Mouse (Mus musculus) MN1 (cell line): ENCODE data around the gene Cdk5rap1.
A peak's percentile ranks its signal among the peaks of the same experiment; 100 is the strongest.
"Not testable (repeated sequence)": the region's sequence is repeated elsewhere in the genome, so short reads cannot be mapped to it uniquely, and the experiment has no call there.

Source experiments
- DNase-seq: peaks from one replicate; pipeline ENCODE4 v3.0.0-alpha.2; 2016; ENCODE audit warnings: low spot score

The Cdk5rap1 gene

DNA sequence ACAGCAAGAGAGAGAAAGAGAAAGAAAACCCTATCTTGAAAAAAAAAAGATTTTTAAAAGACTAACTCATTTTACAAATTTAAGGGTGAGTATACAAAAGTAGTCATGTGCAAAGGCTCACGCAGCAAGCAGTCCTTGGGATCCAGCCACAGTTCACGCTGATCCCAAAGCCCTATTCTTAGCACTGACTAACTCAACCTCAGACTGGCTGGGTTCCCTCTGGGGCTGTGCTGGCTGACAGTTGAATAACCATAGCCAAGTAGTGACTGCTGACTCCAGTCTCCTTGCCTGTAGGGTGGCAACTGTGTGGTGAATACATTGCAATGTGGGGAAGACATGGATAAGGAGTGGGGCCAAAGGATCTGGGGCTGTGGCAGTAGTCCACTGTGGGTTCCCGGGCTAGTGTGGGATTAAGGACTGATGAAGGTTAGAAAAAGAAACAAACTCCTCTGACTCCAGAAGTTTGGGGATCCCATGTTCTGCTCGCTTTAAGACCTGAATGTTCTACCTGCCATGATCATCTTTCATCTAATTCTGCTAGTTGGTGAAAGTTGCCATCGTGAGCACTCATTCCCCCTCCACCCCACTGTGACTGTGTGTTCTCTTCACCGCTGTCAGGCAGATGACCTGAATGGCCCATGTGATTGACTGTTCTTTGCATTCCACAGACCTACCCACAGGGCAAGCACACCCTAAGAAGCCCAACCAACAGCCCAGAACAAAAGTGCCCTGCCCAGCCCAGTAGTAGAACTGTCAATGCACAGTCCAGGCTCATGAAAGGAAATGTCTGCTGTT is 2.2 kb upstream of the Cdk5rap1 start:
- no peak for DNase-seq

DNA sequence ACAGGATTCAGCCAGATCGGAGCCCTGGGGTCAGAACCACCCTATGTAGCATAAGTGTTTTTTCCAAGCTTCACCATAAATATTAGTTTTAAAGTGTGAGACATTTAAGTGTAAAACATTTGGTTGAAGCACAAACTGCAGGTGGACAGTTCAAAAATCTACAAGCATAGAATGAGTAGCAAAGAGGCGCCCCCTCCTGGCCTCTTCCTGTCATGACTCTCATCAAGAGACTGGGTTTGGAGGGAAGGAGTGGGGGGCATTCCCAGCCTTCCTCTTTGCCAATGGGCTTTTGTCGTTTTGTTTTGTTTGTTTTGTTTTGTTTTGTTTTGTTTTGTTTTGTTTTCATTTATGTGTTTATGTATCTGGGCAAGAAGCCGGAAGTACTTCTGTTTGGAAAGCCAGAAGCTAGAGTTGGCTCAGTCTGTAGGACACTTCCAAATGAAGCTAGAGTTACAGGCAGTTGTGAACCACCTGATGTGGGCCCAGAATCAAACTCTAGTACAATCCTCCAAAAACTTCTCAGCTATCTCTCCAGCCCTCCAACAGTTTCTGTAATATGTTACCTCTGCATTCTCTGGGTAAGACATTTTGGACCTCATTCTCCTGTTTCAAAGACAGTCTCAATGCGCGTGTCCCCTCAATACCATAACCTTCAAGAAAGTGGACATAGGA is 1.3 kb upstream of the Cdk5rap1 start:
- DNase-seq, result peak; percentile 77

DNA sequence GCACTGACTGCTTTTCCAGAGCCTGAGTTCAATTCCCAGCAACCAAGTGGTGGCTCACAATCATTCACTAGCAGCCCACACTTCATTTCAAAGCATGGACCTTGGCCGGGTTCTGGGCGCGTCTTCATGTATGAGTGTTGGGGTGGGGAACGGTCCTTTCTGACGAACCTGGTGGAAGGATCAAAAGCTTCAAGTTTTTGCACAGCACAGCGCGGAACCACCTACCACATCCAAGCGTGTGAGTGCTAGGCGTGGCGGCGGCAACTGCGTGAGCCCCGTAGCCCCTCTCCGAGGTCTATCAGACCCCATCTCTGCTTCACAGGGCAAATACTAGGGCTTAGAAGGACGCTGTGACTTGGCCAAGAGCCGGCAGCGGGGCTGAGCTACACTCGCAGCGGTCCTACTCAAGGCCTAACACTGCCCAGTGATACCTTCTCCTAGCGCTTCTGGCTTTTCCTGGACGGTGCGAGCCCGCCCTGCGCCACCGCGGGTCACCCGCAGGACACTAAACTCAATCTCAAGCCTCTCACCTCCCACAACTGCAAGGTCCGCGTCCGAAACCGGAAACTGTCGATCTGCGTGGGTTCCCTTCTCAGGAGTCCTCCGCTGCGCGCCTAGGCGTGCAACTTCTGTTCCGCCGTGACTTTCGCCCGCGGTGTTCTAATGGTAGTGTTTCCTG is 520 bp downstream of the Cdk5rap1 start:
- DNase-seq, result peak; percentile 97

DNA sequence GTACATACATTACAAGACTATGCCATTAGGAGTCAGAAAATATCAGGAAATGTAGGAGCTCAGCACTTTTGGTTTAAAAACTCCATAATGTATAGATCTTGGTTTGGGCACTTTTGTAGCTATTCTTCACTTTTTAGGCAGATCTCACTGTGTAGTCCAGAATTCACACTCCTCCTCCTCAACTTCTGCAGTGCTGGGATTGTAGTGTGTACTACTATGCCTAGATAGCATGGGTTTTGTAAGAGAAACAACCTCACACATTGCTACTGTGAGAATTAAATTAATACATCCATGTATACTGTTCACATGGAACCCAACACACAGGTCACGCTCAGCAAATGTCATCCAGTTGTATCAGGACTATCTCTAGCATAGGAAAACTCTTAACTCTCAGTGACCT is 5.3 kb downstream of the Cdk5rap1 start:
- no peak for DNase-seq

DNA sequence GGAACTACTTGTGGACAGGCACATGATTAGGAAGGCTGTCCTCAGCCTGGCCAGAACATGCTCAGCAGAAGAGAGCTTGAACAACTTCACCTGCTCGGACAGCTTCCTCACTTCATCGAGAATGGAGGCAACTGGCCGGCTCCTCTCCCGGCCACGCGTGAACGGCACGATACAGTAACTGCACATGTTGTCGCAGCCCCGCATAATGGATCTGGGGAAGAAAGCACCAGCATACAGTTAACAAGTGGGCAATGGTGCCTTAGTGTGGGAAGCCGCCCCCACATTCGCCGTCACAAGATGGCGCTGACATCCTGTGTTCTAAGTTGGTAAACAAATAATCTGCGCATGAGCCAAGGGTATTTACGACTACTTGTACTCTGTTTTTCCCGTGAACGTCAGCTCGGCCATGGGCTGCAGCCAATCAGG is 18.8 kb downstream of the Cdk5rap1 start:
- DNase-seq, result not testable (repeated sequence)

DNA sequence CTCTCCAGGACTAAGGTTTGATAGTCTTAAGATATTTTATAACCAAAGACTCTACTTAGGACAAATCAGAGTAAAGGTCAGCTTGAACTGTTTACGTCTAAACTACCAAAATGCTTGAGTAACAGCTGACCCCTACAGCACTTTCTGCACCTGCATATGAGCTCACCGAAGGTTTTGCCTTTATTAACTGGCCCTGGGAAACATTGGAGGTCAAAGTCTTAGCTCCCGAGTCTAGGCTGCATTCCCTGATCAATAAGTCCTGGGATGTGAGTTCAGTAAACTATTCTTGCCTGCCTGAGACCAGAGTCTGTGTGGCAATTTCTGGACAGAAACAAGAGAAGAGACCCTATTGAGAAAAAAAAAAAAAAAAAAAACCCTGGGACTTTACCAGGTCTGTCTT is 24.7 kb downstream of the Cdk5rap1 start:
- DNase-seq, result no peak

DNA sequence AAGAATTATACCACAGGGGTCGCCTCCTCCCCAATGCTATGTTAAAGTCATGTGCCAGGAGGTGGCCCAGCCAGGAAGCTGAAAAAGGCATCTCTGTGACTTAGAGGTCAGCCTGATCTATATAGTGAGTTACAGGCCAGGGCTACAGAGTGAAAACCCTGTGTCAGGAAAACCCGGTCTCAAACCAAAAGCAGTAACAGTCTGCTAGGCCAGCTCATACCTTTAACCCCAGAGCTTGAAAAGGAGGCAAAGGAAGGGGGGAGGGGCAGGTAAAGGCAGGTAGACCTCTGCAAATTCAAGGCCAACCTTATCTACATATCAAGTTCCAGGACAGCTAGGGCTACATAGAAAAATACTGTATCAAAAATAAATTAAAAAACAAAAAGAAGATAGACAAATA is 33.5 kb downstream of the Cdk5rap1 start:
- DNase-seq, result no peak

DNA sequence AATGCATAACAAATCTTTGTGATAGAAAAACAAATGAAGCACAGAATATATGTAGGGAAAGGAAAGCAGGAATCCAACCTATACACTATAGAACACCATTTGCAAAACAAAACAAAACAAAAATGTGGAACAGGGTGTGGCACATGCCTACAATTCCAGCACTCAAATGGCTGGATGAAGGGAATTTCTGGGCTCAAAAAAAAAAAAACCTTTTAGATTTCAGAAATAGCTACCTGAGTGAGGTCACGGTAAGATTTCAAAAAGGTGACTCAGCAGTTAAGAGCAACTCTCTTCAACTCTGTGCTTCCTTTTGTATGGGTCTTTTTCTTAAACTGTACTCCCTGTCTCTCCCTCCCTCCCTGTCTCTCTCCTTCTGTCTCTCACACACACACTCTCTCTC is 34.6 kb downstream of the Cdk5rap1 start:
- DNase-seq, result no peak

DNA sequence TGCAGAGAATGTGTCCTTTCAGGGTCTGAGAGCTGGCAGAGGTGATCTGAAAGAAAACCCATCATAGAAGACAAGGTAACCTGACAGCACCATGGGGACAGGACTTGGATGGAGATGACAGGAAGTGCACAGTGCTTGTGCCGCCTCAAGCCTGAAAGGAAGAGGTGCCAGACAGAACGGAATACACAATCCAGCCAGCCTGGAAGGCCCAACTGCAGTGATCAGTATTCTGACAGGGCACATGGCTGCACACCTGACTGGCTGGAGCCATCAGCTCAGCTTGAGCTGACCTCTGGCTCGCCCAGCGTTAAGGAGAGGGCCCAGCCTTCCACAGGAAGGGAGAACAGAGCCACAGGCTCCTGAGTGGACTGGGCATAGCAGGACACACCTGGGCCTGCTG is 37.2 kb downstream of the Cdk5rap1 start:
- no peak for DNase-seq

DNA sequence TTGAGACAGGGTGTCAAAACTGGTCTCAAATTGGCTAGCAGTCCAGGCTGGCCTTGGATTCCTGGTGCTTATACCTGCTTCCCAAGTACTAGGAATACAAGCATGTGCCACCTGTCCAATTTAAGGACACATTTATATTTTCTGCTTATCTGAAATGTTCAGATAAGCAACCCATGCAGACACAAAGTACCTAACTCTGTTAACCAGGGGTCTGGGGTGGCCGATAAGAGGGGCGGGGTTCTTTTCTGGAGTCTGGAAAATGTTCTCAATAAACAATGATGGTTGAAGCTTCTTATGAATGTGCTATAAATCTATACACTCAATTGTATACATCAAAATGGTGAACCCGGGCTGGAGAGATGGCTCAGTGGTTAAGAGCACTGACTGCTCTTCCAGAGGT is 46.0 kb downstream of the Cdk5rap1 start:
- no peak for DNase-seq

DNA sequence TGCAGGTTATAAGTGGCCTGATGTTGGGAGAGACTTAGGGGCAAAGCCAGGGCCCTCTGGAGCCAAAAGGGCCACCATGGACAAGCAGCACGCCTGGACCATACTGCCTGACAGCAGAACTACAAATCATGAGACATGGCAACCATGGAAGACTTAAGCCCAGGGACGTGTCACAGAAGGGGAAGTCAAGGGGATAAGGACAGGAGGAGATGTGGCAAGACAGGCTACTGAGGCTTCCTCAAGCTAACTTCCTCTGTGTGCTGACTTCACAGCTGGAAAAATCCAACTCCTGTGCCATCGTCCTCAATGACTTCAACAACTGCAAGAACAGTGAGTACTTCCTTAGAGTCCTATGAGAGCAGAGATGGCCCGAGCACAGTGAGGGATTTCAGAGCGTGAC is 59.0 kb downstream of the Cdk5rap1 start:
- DNase-seq, result not testable (repeated sequence)

DNA sequence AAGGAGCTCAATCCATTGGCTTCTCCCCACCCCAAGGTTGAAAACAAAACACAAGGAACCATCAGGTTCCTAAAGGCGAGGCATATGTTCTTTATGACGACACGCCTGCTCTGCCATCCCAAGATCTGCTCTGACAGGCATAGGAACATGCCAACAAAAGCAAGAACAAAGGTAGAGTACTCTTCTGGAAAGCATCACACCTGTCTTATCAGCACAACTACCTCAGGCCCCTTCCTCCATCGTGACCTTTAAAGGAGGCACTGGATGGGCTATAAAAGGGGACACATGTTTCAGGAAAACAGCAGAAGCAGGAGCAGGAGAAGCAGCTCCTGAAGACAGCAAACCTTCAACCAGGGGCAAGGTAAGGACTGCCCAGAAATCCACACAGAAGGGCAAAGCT is 65.9 kb downstream of the Cdk5rap1 start, which contains the start of gene Bpifb9b:
TSS of gene Bpifb9b (plus strand) at position 301 of the 400 bp plus-strand sequence.
- DNase-seq, result not testable (repeated sequence)

DNA sequence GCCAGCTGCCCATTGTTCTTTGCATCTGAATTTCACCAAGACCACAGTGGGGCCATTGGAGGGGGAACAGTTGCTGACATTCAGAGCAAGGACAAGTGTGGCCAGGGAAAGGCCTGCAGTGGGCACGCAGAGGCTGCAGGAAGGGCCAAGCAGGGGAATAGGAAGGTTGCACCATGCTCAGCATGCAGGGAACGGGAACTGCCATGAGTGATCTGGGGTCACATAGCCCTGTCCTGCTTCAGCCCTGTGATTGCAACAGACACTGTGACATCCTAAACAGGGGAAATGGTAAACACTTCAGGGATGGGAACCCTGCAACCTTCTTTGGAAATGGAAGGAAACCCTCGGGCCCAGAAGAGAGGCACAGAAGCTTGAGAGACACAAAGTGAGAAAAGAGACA is 68.2 kb downstream of the Cdk5rap1 start:
- DNase-seq, result not testable (repeated sequence)

DNA sequence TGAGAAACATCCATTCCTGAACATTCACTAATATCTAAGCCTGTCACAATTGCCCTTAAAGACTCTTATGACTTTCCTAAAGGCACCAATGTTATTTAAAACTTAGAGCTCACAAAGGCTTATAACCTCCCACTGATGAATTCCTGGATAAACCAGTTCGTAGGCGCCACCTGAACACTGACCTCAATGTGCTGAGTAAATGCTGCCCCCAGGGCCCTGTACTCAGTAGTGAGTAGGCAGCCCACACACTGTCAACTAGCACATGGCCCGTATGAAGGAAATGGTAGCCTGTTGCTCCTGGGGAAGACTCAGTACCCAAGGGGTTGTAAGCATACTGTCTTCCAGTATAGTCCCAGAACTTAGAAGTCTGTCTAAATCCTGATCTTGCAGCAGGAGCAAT is 71.0 kb downstream of the Cdk5rap1 start:
- DNase-seq, result no peak

DNA sequence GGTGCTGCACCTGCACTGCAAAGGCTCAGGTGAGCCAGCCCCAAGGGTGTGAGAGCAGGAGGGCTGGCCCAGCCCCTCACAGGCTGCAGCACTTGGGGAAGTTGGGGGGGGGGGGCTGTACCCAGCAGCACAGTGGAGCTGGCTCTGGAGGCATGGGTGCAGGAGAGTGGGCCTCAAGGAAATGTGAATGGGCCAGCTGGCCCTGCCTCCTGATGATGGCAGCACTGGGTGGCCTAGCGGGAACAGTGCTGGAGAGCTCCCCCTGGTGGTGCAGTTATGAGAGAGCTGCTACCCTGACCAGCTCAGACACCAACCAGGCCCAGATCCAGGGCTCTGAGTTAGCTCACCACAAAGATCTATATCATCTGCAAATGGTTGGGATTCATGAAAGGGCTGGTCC is 72.3 kb downstream of the Cdk5rap1 start:
- DNase-seq, result peak; percentile 71

DNA sequence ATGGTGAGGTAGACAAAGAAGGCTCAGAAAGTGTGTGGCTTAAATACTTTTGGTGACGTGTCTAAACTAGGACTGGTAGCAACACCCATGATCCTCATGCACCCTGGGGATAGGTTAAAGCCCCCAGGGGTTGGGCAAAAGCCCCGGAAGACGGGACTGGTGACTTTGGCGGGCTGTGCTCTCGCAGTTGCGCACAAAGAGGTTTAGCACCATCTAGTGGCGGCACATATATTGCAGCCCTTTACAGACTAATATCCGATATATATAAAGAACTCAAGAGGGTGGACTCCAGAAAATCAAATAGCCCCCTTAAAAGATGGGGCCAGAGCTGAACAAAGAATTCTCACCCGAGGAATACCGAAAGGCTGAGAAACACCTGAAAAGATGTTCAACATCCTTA is 78.1 kb downstream of the Cdk5rap1 start:
- DNase-seq, result not testable (repeated sequence)

DNA sequence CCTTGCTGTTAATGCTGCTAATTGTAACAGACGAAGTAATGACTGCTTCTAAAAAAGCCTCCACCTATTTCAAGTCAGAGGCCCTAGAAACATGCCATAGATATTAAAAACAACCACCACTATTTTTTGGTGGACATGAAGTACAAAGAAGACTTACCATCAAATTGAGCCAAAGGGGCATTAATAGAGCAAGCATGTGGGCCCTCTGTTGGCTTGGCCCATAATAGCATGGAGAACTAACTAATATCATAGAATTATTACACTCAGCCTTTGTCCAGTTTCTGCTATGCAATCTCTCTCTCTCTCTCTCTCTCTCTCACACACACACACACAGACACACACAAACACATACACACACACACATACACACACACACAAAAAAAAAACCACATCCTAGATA is 80.0 kb downstream of the Cdk5rap1 start:
- DNase-seq, result no peak

DNA sequence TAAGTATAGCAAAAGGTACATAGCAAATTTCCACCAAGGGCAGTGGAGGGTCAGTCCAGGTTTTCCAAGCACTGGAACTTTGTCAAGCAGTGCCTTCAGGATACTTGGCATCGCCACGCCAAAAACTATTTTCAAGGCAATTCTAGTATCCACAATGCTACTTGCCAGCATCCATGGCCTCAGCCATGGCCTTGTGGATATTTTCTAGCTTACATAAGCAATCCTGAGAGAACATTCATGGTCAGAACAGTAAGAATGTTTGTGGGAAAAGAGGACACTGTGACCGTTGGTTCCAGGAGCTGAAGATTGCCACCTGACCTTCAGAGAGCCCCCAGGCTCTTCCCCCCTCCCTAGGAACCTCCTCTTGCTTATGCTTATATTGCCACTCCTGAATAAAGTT is 80.9 kb downstream of the Cdk5rap1 start:
- DNase-seq, result not testable (repeated sequence)
